Mouse (Mus musculus): ENCODE measurements around the gene Gm43064. TPM values are rescaled to one million over a fixed set of nuclear protein-coding genes. Genes with fewer than 3 reads are reported as not detected.
A peak's percentile ranks its signal among the peaks of the same experiment; 100 is the strongest.

Gm43064 gene
- 0.94 TPM in 1 of 2 replicates, not detected in the other for total RNA-seq (2017)

DNA sequence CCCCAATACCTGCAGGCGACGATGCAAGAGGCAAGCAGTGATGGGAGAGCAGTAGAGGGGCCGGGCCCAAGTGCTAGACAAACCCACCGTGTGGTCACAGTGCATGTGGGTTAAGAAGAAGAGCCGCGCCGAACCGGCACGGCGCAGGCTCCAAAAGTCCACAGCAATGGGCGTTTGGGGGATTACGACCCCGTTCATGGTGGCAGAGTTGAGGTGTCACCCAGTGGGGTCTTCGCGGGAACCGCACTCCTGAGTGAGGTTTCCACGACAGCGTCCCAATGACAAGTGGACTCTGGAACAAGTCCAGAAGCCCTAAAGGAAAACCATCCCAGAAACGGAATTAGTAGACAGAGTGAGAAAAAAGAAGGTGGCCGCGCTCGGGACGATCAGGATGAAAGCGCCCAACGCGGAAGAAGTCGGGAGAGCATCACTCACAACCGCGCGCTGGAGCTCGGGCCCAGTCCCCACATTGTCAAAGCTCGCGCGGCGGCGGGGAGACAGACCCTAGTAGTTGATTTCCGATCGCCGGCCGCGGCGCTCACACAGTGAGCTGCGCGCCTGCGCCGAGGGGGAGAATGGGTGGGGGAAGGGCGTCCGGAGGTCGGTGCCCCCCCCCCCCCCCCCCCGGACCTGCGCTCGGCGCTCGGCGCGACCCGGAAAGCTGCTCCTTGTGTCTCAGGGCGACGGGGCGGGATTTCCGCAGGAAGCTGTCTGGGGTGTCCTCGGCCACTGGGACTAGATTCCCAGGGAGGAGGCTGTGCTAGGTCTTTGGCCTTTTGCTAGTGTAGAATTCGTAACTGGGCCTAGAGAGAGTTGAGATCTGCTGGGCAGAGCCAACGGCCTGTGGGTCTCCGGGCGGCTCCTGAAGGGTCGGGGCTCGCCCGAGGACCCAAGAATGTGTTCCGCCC is at the start of gene Gm43064, which contains the start of the genes Dclre1b and Ap4b1:
Gm43064 (plus strand) TSS at position 683 of the 908 bp plus-strand sequence.
Dclre1b (minus strand) TSS at position 554 of the 908 bp plus-strand sequence.
Ap4b1 (plus strand) TSS at position 630 of the 908 bp plus-strand sequence.
- peak; percentile 85 to 89 for ATAC-seq (replicated peaks in 1 of 2; ENCODE audit: insufficient read depth in 1 of 2, low FRiP score in 2 of 2, low TSS enrichment in 1 of 2, low read depth in 1 of 2, poor library complexity in 2 of 2, severe bottlenecking in 2 of 2)

DNA sequence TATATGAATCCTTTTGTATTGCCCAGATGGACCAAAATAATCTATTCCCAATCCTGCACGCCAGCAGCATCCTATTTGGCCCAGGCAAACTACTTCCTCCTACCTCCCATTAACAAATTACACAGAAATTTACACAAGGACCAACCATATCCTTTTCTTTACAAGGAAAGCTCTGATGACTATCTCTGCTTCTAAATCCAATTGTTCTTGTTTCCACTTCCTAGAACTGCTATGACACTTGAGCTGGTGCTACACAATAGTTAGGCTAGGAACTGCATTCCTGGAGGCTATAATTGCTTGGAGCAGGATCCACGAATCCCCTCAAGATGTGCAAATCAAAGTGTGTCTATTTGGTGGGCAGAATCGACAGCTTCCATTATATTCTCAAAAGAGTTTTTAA is 42.6 kb upstream of the Gm43064 start:
- no peak for ATAC-seq (replicated peaks in 1 of 2; ENCODE audit: insufficient read depth in 1 of 2, low FRiP score in 2 of 2, low TSS enrichment in 1 of 2, low read depth in 1 of 2, poor library complexity in 2 of 2, severe bottlenecking in 2 of 2)

DNA sequence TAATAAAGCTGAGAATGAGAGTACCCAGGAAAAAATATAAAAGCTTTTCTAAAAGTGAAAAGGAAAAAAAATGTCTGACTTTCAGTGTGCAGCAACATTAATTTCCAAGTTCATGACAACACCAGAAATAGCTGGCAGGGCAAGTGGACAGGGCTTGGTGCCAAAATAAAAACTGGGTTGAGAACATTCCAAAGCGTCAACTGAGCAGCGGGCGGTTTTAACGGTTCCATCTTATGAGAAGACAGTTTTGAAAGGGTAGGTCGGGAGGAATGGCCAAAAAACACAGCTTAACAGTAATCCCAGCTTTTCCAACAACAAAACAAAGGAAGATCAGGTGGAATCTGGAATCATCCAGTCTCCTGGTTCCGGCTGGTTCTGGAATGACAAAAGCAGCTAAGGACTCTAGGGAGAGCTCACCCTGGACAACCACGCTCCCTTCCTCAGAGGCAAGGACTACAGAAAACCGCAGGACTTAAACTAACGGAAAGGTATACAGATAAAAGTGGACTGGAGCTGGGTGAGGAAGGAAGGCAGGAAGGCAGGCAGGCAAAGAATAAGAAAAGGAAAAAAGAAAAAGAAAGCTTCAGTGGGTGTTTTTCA is 37.7 kb upstream of the Gm43064 start:
- no peak; a peak in 2 of 4 replicates for ATAC-seq (replicated peaks in 1 of 2; ENCODE audit: insufficient read depth in 1 of 2, low FRiP score in 2 of 2, low TSS enrichment in 1 of 2, low read depth in 1 of 2, poor library complexity in 2 of 2, severe bottlenecking in 2 of 2)

DNA sequence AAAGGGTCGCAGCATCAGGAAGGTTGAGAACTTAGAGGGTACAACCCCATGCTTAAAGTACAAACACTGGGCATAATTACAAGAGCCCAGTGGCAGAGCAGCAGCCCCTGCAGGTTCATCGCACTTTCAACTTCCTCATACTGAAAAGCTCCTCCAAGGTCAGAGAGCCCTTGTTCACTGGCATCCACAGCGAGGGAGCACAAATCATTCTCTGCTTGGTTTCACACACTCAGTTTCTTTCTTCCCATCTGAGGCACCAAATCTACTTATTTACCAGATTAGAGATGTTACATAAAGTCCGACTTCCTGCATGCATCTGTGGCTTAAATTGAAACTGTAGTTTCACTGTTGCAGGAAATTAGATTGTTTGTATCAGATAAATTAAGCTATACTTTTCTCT is 36.5 kb upstream of the Gm43064 start:
- peak; percentile 46 to 65; a peak in 3 of 4 replicates for ATAC-seq (replicated peaks in 1 of 2; ENCODE audit: insufficient read depth in 1 of 2, low FRiP score in 2 of 2, low TSS enrichment in 1 of 2, low read depth in 1 of 2, poor library complexity in 2 of 2, severe bottlenecking in 2 of 2)

DNA sequence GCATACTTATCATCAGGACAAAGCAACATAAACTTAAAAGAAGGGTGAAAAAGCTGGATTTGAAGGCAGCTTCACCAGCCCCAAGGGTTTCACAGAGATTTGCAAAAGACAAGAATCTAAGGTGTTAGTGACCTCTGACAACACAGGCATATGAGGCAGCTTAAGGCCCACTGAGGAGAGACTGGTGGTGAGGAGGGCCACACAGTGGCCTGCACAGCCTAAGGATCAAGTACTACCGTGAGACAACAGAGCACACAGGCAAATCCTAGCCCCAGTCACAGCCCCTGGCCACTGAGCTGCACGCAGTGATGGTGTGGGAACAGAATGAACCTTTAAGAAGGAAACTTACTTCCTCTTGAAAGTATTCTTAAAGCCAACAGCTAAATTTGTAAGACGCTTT is 35.9 kb upstream of the Gm43064 start:
- ATAC-seq (replicated peaks in 1 of 2; ENCODE audit: insufficient read depth in 1 of 2, low FRiP score in 2 of 2, low TSS enrichment in 1 of 2, low read depth in 1 of 2, poor library complexity in 2 of 2, severe bottlenecking in 2 of 2) = 0 out of 4 replicates have a peak, but pooled peaks of 1 of the 2 experiments have one; percentile 15

DNA sequence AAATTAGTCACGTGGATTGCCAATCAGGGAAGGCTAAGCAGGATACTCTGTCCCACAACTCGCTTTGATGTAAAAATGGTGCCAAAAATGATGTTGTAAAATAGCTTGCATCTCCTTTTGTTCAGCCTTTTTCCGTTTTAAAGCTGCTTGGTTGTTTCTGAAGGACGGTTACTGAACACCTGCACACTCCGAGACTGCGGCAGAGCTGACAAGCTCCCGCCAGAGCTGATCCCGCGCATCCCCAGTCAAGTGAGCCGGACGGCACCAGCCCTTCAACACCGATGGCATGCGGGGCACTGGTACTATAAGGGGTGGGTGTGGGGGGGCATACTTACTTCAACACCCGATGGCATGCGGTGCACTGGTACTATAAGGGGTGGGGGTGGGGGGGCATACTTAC is 35.4 kb upstream of the Gm43064 start:
- ATAC-seq (replicated peaks in 1 of 2; ENCODE audit: insufficient read depth in 1 of 2, low FRiP score in 2 of 2, low TSS enrichment in 1 of 2, low read depth in 1 of 2, poor library complexity in 2 of 2, severe bottlenecking in 2 of 2) = no peak

DNA sequence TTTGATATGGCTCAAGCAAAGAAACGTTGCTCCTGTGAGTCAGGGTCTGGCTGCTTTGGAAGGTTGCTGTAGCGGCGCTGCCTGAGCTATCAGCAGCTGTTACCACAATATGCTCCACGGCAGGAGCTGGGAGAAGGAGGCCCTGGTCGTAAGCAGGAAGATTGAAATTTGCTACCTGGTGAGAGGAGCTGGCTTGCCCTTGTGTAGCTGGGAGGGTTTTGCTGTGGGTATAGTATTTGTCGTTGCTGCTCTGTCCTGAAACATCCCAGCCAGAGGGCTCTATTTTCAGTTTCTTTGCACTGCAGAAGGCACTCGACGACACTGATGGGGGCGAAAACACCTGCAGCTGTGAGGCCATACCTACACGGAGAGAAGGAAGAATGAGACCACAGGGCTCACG is 31.4 kb upstream of the Gm43064 start:
- no peak for ATAC-seq (replicated peaks in 1 of 2; ENCODE audit: insufficient read depth in 1 of 2, low FRiP score in 2 of 2, low TSS enrichment in 1 of 2, low read depth in 1 of 2, poor library complexity in 2 of 2, severe bottlenecking in 2 of 2)

DNA sequence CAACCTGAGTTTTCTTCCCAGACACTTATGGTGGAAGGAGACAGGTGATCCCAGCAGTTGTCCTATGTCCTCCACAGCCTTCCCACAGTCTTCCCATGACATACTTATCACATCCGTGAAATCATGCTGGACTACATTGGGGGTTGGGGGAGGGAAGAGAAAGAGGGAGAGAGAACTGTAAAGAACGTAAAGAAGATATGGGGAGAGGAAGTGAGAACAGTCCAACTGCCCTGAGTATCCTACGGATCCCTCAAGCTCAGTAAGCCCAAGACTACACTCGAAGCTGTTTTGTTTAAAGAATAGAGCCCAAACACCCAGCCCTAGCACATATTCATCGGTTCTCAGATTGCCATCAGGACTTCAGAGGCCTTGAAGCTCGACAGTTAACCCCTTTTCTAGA is 30.7 kb upstream of the Gm43064 start:
- ATAC-seq (replicated peaks in 1 of 2; ENCODE audit: insufficient read depth in 1 of 2, low FRiP score in 2 of 2, low TSS enrichment in 1 of 2, low read depth in 1 of 2, poor library complexity in 2 of 2, severe bottlenecking in 2 of 2) = no peak

DNA sequence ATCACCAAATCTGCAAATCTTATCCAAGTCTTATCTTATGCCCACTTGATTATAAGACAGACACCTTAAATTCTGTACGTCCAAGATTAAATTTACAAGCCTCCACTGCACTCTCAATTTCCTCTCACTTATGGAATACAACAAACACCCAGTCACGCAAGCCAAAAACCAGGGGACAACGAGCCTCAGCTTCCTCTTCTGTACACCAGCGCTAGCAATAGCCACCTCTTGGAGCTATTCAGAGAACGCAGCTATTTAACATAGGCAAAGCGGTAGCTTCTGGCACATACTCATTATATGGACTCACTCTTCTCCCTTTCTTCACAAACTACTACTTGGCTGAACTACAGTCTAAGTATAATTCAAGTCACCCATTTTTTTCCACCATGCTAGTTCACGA is 30.2 kb upstream of the Gm43064 start:
- peak; percentile 30 to 59; a peak in 1 of 4 replicates for ATAC-seq (replicated peaks in 1 of 2; ENCODE audit: insufficient read depth in 1 of 2, low FRiP score in 2 of 2, low TSS enrichment in 1 of 2, low read depth in 1 of 2, poor library complexity in 2 of 2, severe bottlenecking in 2 of 2)

DNA sequence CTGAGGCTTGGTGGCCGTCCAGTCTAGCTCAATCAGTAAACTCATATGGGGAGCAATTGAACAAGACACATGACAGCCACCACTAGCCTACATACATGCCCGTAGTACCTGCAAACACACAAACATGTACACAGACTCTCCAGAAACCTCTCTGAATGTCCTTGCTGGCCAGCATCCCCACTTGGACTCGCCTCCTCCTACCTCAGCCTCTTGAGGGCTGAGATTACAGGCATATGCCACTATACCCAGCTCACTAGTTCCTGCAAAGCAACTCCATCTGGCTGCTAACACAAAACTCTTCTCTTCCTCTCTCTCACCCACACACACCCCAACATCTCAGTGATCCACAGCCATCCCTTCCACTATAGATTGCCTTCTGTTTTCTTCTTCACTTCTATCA is 29.1 kb upstream of the Gm43064 start:
- ATAC-seq (replicated peaks in 1 of 2; ENCODE audit: insufficient read depth in 1 of 2, low FRiP score in 2 of 2, low TSS enrichment in 1 of 2, low read depth in 1 of 2, poor library complexity in 2 of 2, severe bottlenecking in 2 of 2) = no peak

DNA sequence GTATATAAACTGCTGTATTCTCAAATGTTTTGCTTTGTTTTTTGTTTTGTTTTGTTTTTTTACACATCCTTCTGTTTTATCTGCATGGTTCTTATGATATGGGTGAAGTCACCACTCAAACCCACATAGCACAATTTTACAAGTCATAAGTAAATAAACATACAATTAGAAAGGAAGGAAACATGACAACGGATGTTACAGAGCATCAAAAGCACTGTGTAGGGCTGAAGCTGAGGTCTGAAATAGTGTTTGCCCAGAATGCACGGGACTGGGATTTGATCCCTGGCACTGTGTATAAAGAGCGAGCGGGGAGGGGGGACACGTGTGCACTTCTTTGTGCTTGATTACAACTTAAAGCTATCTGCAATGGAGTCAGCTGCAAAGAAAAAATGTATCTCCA is 28.6 kb upstream of the Gm43064 start:
- no peak for ATAC-seq (replicated peaks in 1 of 2; ENCODE audit: insufficient read depth in 1 of 2, low FRiP score in 2 of 2, low TSS enrichment in 1 of 2, low read depth in 1 of 2, poor library complexity in 2 of 2, severe bottlenecking in 2 of 2)

DNA sequence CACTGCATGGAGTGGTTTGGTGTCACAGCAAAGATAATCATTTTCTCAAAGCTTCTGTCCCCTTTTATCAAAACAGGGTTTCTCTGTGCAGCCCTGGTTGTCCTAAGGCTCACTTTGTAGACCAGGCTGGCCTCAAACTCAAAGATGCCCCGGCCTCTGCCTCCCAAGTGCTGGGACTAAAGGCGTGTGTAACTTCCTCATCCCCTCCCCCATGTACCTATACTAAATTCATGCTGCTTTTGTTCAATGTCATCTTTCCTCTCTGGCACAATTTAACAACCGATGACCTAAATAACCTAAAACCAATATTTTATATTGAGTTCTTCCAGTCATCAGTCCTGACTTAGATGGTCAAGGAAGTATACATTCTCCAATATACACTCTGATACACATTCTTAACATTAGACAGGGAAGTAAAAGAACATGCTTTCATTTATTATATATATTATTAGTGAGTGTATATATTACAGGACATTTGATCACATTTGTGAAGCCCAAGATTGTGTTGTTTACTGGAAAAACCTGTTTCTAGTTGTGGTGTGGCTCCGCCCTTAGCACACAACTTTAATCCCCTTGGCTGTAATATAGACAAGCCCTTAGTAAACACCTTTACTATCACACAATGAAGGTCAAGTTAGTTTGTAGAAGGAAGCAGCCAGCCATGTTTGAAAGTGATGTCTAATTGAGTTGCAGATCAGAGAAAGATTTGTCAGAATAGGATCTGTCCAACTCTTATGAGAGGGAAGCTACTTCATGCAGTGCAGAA is 26.3 kb upstream of the Gm43064 start:
- ATAC-seq (replicated peaks in 1 of 2; ENCODE audit: insufficient read depth in 1 of 2, low FRiP score in 2 of 2, low TSS enrichment in 1 of 2, low read depth in 1 of 2, poor library complexity in 2 of 2, severe bottlenecking in 2 of 2) = no peak

DNA sequence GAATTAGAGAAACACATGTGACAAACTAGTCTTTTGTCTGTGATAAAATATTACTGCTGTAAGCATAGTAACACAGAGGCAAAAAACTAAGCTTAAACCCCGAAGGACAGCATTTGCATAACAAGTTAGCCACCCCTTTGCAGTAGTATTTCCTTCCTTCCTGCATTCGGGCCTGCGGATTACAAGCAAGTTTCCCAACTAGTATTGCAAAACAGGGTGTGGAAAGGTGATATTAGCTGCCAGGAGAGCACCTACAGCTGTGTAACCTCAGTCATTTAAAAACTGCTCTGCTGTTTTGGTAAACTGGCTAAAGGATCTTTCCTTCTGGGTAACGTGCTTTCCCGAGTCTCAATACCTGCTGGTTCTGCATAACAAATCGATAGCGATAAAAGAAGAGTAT is 22.1 kb upstream of the Gm43064 start:
- ATAC-seq (replicated peaks in 1 of 2; ENCODE audit: insufficient read depth in 1 of 2, low FRiP score in 2 of 2, low TSS enrichment in 1 of 2, low read depth in 1 of 2, poor library complexity in 2 of 2, severe bottlenecking in 2 of 2) = peak in 1 of 2 experiments; percentile 52; a peak in 1 of 4 replicates

DNA sequence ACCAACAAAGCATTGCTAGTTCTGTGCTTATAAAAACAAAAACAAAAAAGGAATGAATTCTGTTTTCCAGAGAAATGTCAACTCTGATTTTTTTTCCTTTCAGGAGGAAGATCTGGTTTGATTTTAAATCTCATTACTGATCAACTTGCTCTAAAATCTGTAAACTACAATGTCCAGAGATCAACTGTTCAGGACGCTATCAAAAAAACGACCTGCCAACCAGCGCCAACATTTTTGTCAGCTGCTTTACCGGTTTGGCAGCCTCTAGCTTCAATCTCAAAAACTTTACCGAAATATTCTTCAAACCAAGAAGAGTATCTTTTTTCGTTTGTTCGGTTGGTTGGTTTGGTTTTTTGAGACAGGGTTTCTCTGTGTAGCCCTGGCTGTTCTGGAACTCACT is 20.3 kb upstream of the Gm43064 start:
- ATAC-seq (replicated peaks in 1 of 2; ENCODE audit: insufficient read depth in 1 of 2, low FRiP score in 2 of 2, low TSS enrichment in 1 of 2, low read depth in 1 of 2, poor library complexity in 2 of 2, severe bottlenecking in 2 of 2) = no peak

DNA sequence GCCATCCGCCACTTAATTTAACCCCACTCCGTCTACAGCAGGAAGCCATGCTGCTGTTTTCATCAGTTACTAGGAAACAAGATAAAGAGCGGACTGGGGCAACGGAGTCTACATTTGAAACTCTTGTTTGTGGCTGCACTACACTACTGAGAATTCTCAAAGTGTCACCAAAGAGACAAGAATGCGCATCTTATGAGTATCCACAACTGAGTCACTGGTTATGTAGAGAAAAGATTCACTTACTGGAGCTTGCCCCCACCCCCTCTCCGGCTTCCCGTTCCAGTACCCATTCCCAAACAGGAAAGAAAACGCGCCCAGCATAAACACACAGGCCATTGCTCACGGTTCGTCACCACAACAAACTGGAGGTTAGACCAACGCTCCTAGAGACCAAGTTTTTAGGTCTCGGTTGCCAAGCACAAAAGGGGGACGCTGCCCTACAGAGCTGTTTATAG is 19.5 kb upstream of the Gm43064 start:
- 0 out of 4 replicates have a peak, but pooled peaks have one; percentile 15 to 18 for ATAC-seq (replicated peaks in 1 of 2; ENCODE audit: insufficient read depth in 1 of 2, low FRiP score in 2 of 2, low TSS enrichment in 1 of 2, low read depth in 1 of 2, poor library complexity in 2 of 2, severe bottlenecking in 2 of 2)

DNA sequence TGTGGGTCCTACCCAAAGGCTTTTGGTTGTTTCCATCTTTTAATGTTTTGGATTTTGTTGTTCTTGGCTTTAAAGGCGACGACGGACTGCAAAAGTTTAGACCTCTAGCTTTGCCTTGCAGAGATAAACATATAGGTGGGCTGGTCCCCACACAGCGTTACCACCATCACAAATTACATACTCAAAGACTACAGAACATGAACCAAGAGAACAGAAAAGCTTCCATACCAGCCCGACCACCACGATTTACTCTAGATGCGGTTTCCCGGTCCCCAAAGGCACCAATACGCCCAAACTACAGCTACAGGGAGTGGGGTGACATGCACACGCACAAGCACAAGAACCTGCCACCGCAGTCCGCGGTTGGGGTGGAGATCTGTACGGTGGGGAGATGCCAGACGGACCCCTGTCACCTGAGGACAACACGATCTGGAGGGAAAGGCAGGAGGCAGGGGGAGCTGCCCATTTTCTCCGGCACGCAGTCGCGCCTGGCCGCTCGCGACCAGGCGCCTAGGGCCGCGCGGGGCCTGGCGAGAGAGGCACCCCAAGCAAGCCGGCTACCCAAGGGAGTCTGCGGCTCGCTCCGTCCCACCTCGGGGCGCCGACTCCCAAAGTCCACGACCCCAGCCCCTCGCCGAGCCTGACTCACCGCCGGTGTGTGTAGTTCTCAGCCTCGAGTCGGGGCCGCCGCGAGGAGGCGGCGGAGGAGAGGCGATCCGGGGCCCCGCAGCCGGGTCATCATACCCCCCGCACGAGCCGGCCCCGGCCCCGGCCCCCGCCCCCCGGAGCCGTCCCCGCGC is 18.8 kb upstream of the Gm43064 start:
- ATAC-seq (replicated peaks in 1 of 2; ENCODE audit: insufficient read depth in 1 of 2, low FRiP score in 2 of 2, low TSS enrichment in 1 of 2, low read depth in 1 of 2, poor library complexity in 2 of 2, severe bottlenecking in 2 of 2) = no peak
